Mouse (Mus musculus) v-Abl transformed pro-B cells (cell line): ENCODE measurements at regions not wholly inside any gene's neighbourhood (a gene's known extent, or its start where the extent isn't known, plus 50 kb on each side); places are given as distances from the start of the nearest gene placed in this dataset.

Experiments
- in situ Hi-C, 2 experiments: fragments of 400-800 bp; cut with MboI; formaldehyde crosslinking; loops; one replicate each; pipeline ENCODE4 v1.15.1; 2025; ENCODE audit not compliant: unreplicated experiment in 2 of 2

DNA sequence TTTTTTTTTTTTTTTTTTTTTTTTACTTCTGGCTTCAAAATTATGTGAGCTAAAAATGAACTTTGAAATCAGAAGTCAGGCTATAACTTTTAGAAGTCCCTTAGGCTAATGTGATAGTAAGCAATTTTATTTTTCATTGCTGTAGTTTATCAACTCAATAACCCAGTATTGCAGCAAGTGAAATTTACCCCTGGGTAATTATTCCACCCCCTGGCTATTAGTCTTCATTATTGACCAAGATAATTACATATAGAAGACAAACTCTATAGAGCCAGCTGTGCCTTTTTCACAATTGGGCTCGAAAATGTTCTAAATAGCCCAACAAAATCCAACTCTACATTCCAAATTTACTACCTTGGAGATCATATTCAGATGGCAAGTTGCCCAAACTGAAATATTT is 572.2 kb upstream of the Alcam start:
- in situ Hi-C loops, result no loop called here

DNA sequence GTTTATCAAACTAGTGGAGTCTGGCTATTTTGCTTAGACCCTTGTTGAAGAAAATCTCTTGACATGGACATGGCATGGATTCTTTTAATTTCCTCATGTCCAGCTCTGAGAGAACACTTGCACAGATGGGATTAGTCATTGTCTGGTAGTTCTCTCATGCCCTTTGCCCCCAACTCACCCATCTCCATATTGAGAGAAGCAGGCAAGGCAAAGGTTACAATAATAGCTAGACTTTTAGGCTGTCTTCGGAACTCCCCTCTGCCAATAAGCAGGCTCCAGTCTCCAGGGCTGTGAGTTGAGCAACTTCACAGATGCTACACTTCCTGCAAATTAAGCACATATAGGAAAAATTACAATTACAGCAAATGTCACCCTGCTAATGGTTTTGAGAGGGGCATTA is 558.0 kb upstream of the Alcam start:
- in situ Hi-C loops, result no loop called here

GRCm38 (mm10) chr16:52988852-52989397 is 535.1 kb upstream of the Alcam start:
- in situ Hi-C loops, result no loop called here

- in situ Hi-C loops, result no loop called here
Measured at GRCm38 (mm10) chr16:52984336-52984735, 530.5 kb upstream of the Alcam start.

- in situ Hi-C loops, result no loop called here
Measured at GRCm38 (mm10) chr16:52980995-52981394, 527.1 kb upstream of the Alcam start.

DNA sequence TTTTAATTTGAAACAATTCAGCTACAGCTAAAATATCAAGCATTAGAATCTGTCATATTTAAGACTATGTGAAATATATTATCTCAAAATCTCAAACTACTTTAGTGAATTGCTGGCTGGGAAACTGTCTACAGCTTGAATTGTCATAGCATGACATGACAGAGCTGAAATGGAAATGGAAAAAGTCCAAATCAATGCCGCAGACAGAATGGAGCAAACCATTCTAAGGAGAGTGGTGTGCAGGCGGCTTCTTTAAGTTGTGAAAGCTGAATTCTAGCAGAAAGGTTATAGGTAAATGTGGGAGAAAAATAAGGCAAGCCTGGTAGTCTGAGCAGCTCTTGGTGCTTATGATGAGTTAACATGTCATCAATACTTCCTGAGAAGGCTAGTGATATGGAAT is 518.9 kb upstream of the Alcam start:
- in situ Hi-C loops, result no loop called here

DNA sequence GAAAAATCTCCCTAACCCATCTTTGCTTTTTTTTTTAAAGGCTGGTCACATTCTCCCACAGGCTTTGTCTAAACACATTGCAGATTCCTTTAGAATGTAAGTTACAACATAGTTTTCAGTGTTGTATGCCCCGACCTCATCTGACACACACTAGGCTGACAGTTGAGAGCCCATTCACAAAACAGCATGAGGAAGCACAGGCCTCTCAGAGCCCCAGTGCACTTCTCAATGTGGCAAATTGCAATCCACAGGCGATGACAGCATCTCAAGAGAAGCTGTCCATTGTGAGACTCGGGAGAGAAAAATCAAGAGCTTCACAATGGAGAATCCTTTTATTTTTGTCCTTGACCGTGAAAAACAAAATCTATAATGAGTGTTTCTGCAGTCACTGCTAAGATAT is 493.8 kb upstream of the Alcam start:
- in situ Hi-C loops, result no loop called here

DNA sequence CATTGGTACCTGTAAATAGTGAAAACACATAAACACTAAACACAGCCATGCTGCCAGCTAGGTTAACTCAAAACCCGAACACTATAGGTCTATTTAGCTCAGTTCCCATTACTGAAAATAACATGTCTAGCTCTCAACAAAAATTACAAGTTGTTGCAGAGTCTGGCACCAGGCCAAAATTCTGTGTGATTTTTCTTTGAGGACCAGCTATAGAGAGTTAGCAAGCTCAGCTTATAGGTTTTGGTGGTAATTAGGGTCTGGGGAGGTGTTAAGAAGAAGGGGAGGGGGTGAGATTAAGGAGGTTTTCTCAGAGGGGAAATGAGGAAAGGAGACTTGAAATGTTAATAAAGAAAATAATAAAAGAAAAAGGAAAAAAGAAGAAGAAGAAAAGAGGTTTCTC is 480.9 kb upstream of the Alcam start:
- in situ Hi-C loops, result no loop called here

DNA sequence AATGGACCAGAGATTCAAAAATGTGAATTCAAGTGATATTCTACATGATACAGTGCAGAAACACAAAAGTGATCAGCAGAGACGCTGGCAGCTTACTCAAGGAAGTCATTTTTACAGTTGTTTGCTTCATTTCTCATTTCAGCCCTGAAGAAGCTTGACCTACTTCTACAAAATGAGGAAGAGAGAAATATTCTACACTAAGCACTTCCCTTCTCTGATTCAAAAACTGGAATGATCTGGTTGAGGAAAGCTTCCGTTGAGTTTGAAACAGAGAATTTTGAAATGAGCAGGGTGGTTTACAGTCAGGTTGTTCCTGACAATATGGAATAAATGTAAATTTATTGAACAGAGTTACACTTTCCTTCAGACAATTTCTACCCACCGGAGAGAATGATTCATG is 478.1 kb upstream of the Alcam start:
- in situ Hi-C loops, result no loop called here

DNA sequence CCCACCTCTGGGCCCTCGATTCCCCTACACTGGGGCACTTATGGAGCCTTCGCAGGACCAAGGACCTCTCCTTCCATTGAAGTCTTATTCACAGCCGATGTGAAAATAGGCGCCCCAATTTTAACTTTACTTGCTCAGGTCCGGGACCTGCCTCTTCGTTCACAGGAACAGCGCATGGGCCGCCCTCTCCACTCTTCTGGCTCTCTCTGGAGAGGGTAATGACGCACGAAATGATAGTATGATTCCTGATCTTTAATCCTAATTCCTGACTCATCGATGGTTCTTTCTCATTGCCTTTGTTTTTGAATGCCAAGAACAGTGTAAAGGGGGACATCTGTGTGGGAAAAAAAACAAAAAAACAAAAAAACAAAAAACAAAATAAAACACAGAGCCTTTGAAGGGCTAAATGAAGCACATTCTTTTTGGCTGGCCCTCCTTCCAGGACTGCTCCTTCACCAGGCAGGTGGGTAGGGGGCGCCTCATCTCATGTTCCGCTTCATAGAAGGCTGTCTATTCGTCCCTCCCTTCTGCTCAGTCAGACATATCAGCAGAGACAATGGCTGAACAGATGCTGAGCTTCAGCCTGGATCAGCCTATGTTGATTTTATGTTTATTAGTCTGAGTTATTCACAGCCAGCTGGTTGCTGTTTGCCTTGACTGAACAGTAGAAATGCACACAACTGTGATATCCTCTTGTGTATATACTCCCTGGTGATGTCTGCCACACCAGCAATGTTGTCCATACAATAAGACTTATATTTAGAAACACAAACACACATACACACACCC is 438.8 kb upstream of the Alcam start:
- in situ Hi-C loops, result no loop called here

DNA sequence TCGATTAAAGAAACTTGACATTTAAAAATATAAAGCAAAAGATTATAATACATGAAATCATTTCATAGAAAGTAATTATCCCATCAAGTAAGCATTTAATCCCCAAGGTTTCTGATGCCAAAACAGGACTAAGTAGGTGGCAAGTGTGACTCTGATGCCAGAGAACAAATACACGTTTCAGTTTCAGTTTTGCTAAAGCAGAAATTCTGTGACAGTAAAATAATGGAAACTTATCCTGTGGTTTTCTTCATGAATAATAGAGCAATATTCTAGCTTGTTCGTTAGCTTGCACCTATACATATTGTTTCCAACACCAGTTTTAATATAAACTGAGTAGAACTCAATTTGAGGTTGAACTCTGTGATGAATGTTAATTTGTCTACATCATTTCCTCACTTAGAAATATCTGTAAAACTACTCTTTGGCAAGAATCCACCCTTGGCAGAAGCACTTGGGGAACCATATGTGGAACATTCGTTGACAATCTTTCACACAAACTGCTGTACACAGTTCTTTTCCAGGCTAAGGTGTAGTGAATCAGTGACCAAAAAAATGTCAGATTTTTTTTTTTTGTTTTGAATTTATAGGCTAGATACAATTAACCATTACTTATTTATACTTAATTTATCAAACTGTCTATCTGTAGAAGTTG is 425.7 kb upstream of the Alcam start:
- in situ Hi-C loops, result no loop called here

DNA sequence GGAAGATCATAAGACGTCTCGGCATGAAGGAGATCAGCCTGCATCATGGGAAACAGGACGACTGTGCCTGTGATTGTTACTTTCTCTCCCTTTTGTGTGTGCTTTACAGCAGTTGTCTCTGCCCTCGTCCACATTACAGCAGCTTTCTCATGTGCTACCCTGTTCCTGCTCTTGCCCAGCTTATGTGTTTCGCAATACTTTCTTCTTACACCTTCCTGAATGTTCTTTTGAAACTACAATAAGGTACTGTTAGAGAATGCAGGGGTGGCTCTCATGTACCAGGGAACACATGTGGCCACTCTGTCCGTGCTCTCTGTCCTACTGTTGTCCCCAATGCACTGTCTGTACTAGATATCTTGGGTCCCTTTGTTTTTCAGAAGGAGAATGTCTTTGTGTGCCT is 414.0 kb upstream of the Alcam start:
- in situ Hi-C loops, result no loop called here

- in situ Hi-C loops, result no loop called here
Measured at GRCm38 (mm10) chr16:52863554-52863953, 409.7 kb upstream of the Alcam start.

GRCm38 (mm10) chr16:52861263-52861662 is 407.4 kb upstream of the Alcam start:
- in situ Hi-C loops, result no loop called here

GRCm38 (mm10) chr16:52858441-52859209 is 404.8 kb upstream of the Alcam start:
- in situ Hi-C loops, result no loop called here

- in situ Hi-C loops, result no loop called here
Measured at GRCm38 (mm10) chr16:52851129-52851528, 397.3 kb upstream of the Alcam start.

DNA sequence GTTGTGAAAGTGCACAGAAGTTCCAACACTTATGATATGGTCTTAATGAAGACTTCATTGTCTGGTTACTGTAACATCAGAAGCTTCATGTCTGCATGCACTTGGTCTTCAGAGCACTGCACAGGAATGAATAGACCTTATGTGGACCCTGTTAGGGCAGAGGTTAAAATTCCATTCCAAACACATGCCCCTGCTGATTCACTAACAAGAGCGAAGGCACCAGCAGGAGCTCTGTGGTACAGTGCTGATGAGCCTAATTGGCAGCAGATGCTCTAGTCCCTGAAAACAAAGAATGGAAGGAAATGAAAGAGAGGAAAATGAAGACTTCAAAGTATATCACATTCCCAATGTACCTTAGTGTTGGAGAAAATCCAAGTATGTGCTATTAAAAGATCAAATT is 365.1 kb upstream of the Alcam start:
- in situ Hi-C loops, result no loop called here

- in situ Hi-C loops, result no loop called here
Measured at GRCm38 (mm10) chr16:52811219-52811618, 357.3 kb upstream of the Alcam start.

DNA sequence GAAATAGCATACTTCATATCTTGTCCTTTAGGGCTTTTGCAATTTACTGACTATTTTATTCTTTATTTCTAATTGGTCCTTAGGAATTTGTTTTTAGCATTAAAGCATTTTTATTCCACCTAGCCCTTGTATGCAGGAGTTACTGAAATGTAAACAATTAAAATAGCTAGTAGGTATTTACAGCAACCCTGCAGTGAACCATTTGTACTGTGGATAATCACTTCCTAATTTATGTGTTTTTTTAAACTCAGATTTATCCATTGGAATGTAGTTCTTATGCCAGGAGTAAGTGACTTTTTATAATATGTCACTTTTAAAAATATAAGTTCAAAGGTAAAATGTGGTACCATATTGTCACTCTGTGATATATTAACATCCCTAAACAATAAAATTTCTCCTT is 350.5 kb upstream of the Alcam start:
- in situ Hi-C loops, result no loop called here

GRCm38 (mm10) chr16:52799715-52800392 is 346.0 kb upstream of the Alcam start:
- in situ Hi-C loops, result no loop called here

GRCm38 (mm10) chr16:52795184-52795583 is 341.3 kb upstream of the Alcam start:
- in situ Hi-C loops, result no loop called here
